Mouse (Mus musculus) MEL (cell line): ENCODE measurements around the gene Ccdc32. TPM values are rescaled to one million over a fixed set of nuclear protein-coding genes. Genes with fewer than 3 reads are reported as not detected.

Experiments used
- DNase-seq: peaks from one replicate; pipeline ENCODE4 v3.0.0; 2011; ENCODE audit warnings: low read depth, low spot score
- H3K27ac ChIP-seq: 2 replicates; pipeline ENCODE4 v1.5.1; 2012; ENCODE audit warnings: low read depth, mild to moderate bottlenecking, control low read depth, low read length, moderate library complexity; ENCODE audit not compliant: control insufficient read depth
- H3K27me3 ChIP-seq, 2 experiments: fragments of 150-350 bp in 1 of 2; sonication (generic) in 1 of 2; 2 replicates each; pipeline ENCODE4 v1.6.1; 2012; ENCODE audit warnings: low read length in 2 of 2, mild to moderate bottlenecking in 2 of 2, improper control_type of control experiment in 1 of 2, moderate library complexity in 1 of 2; ENCODE audit not compliant: insufficient read depth in 2 of 2, control insufficient read depth in 1 of 2
- H3K36me3 ChIP-seq, 2 experiments: 2 replicates each; pipeline ENCODE4 v1.6.1; 2012 to 2014; ENCODE audit warnings: low read length in 2 of 2, improper control_type of control experiment in 1 of 2, inconsistent platforms in 1 of 2, mild to moderate bottlenecking in 1 of 2; ENCODE audit not compliant: insufficient read depth in 2 of 2, control insufficient read depth in 1 of 2
- H3K4me1 ChIP-seq, 2 experiments: fragments of 150-350 bp in 1 of 2; sonication (generic) in 1 of 2; 2 replicates each; pipeline ENCODE4 v1.6.1; 2012; ENCODE audit warnings: low read length in 2 of 2, improper control_type of control experiment in 1 of 2, mild to moderate bottlenecking in 1 of 2; ENCODE audit not compliant: insufficient read depth in 2 of 2, control insufficient read depth in 1 of 2
- H3K4me3 ChIP-seq, 2 experiments: fragments of 150-350 bp in 1 of 2; sonication (generic) in 1 of 2; 2 replicates each; pipeline ENCODE4 v1.5.1; 2012; ENCODE audit warnings: low read depth in 2 of 2, low read length in 2 of 2, mild to moderate bottlenecking in 2 of 2, moderate library complexity in 2 of 2, control low read depth in 1 of 2, improper control_type of control experiment in 1 of 2; ENCODE audit not compliant: control insufficient read depth in 1 of 2, insufficient read depth in 1 of 2
- H3K79me2 ChIP-seq: 2 replicates; pipeline ENCODE4 v1.6.1; 2012; ENCODE audit warnings: mild to moderate bottlenecking, low read length, moderate library complexity; ENCODE audit not compliant: control insufficient read depth, poor library complexity, insufficient read depth
- H3K9ac ChIP-seq: 2 replicates; pipeline ENCODE4 v1.6.1; 2012; ENCODE audit warnings: low read depth, mild to moderate bottlenecking, control low read depth, low read length, moderate library complexity; ENCODE audit not compliant: control insufficient read depth, poor library complexity, severe bottlenecking
- H3K9me3 ChIP-seq: fragments of 150-350 bp; sonication (generic); replicated peaks from 2 replicates; pipeline ENCODE4 v1.6.1; 2012; ENCODE audit warnings: mild to moderate bottlenecking, low read length, improper control_type of control experiment, moderate library complexity; ENCODE audit not compliant: insufficient read depth
- BHLHE40 ChIP-seq: IDR thresholded peaks from 2 replicates; pipeline ENCODE4 v1.6.1; 2012; ENCODE audit warnings: low read depth, mild to moderate bottlenecking, inconsistent platforms, low read length, improper control_type of control experiment, borderline replicate concordance
- CHD1 ChIP-seq: IDR thresholded peaks from 2 replicates; pipeline ENCODE4 v1.6.1; 2012; ENCODE audit warnings: low read depth, mild to moderate bottlenecking, inconsistent platforms, low read length, improper control_type of control experiment
- CHD2 ChIP-seq: IDR thresholded peaks from 2 replicates; pipeline ENCODE4 v1.6.1; 2011; ENCODE audit warnings: low read length, improper control_type of control experiment
- CTCF ChIP-seq, 3 experiments: IDR thresholded peaks in 2 of 3; conservative IDR thresholded peaks in 1 of 3; 2 replicates each; pipeline ENCODE4 v1.5.1; 2011 to 2012; ENCODE audit warnings: low read length in 3 of 3, low read depth in 2 of 3, mild to moderate bottlenecking in 2 of 3, improper control_type of control experiment in 1 of 3, inconsistent platforms in 1 of 3, mixed read lengths in 1 of 3, moderate library complexity in 1 of 3; ENCODE audit not compliant: control insufficient read depth in 1 of 3, insufficient read depth in 1 of 3, poor library complexity in 1 of 3, severe bottlenecking in 1 of 3
- E2F4 ChIP-seq: IDR thresholded peaks from 2 replicates; pipeline ENCODE4 v1.6.1; 2011; ENCODE audit warnings: low read depth, low read length, improper control_type of control experiment, borderline replicate concordance
- ETS1 ChIP-seq: IDR thresholded peaks from 2 replicates; pipeline ENCODE4 v1.6.1; 2012; ENCODE audit warnings: low read depth, mild to moderate bottlenecking, inconsistent platforms, low read length, improper control_type of control experiment, moderate library complexity
- GABPA ChIP-seq: IDR thresholded peaks from 2 replicates; pipeline ENCODE4 v1.6.1; 2012; ENCODE audit warnings: low read depth, mild to moderate bottlenecking, inconsistent platforms, low read length, improper control_type of control experiment, moderate library complexity
- MAFK ChIP-seq: IDR thresholded peaks from 2 replicates; pipeline ENCODE4 v1.6.1; 2011; ENCODE audit warnings: low read depth, mild to moderate bottlenecking, low read length, improper control_type of control experiment, borderline replicate concordance
- MEF2A ChIP-seq: IDR thresholded peaks from 2 replicates; pipeline ENCODE4 v1.6.1; 2014; ENCODE audit warnings: low read depth, mild to moderate bottlenecking, inconsistent platforms, low read length, improper control_type of control experiment; ENCODE audit not compliant: poor library complexity, insufficient replicate concordance, severe bottlenecking; ENCODE audit errors: extremely low read depth
- MXI1 ChIP-seq: IDR thresholded peaks from 2 replicates; pipeline ENCODE4 v1.6.1; 2011; ENCODE audit warnings: mild to moderate bottlenecking, low read depth, low read length, improper control_type of control experiment
- MYB ChIP-seq: IDR thresholded peaks from 2 replicates; pipeline ENCODE4 v1.6.1; 2011; ENCODE audit warnings: mild to moderate bottlenecking, low read depth, low read length, improper control_type of control experiment
- MYC ChIP-seq: IDR thresholded peaks from 2 replicates; pipeline ENCODE4 v1.6.1; 2011; ENCODE audit warnings: low read depth, mild to moderate bottlenecking, low read length, improper control_type of control experiment, moderate library complexity
- NRF1 ChIP-seq: IDR thresholded peaks from 2 replicates; pipeline ENCODE4 v1.6.1; 2014; ENCODE audit warnings: low read depth, mild to moderate bottlenecking, inconsistent platforms, low read length, improper control_type of control experiment, moderate library complexity; ENCODE audit not compliant: poor library complexity, insufficient read depth, severe bottlenecking
- POLR2AphosphoS5 ChIP-seq: IDR thresholded peaks from 2 replicates; pipeline ENCODE4 v1.6.1; 2012; ENCODE audit warnings: low read depth, borderline replicate concordance, mild to moderate bottlenecking, inconsistent platforms, low read length, moderate library complexity, mixed read lengths
- TBP ChIP-seq: IDR thresholded peaks from 2 replicates; pipeline ENCODE4 v1.8.0; 2011; ENCODE audit warnings: low read depth, low read length, improper control_type of control experiment
- TCF12 ChIP-seq: IDR thresholded peaks from 2 replicates; pipeline ENCODE4 v1.6.1; 2014; ENCODE audit warnings: low read depth, mild to moderate bottlenecking, inconsistent platforms, low read length, improper control_type of control experiment, moderate library complexity
- USF2 ChIP-seq, 2 experiments: IDR thresholded peaks; 2 replicates each; pipeline ENCODE4 v1.6.1; 2011 to 2012; ENCODE audit warnings: improper control_type of control experiment in 2 of 2, low read length in 2 of 2, borderline replicate concordance in 1 of 2, inconsistent platforms in 1 of 2, low read depth in 1 of 2, mild to moderate bottlenecking in 1 of 2; ENCODE audit not compliant: insufficient read depth in 1 of 2
- ZC3H11A ChIP-seq: IDR thresholded peaks from 2 replicates; pipeline ENCODE4 v1.6.1; 2012; ENCODE audit warnings: low read depth, mild to moderate bottlenecking, inconsistent platforms, low read length, improper control_type of control experiment
- ZKSCAN1 ChIP-seq: IDR thresholded peaks from 2 replicates; pipeline ENCODE4 v1.6.1; 2012; ENCODE audit warnings: low read depth, mild to moderate bottlenecking, inconsistent platforms, low read length, improper control_type of control experiment, moderate library complexity
- ZNF384 ChIP-seq: IDR thresholded peaks from 2 replicates; pipeline ENCODE4 v1.6.1; 2012; ENCODE audit warnings: low read depth, mild to moderate bottlenecking, inconsistent platforms, low read length, improper control_type of control experiment
- polyA plus RNA-seq, 2 experiments: library from polyadenylated mRNA; stranded (reverse) in 1 of 2; unstranded in 1 of 2; fragments of >175 nt in 1 of 2; fragments of >200 nt in 1 of 2; gene quantifications; 2 replicates each; pipeline versions ENCODE4 v1.2.1 to v1.2.4; 2012; ENCODE audit warnings: low replicate concordance in 2 of 2, low read depth in 1 of 2; ENCODE audit not compliant: insufficient read length in 2 of 2, insufficient read depth in 1 of 2, missing spikeins in 1 of 2
- total RNA-seq: library from RNA; depleted of rRNA; stranded (reverse); fragments of 300-350 nt; gene quantifications from 2 replicates; pipeline ENCODE4 v1.2.3, GENCODE M21; 2012

Gene Ccdc32
- total and polyA plus RNA-seq, 3 experiments = 15.0 to 18.7 TPM; not detected in 1

- H3K4me1 ChIP-seq = peaks cover 7 to 23% of the 10 kb centered on the region in 2 experiments
Measured at GRCm38 (mm10) chr2:119026951-119027350, 2.2 kb downstream of the Ccdc32 start.

GRCm38 (mm10) chr2:119025239-119025616 is 4.0 kb downstream of the Ccdc32 start:
- Histone ChIP-seq H3K9me3 (no peaks in the 10 kb centered on the region), H3K27ac (peak overlapping the region; percentile 95), H3K27me3 (no peaks in the 10 kb centered on the region), H3K4me3 (peak overlapping the region in 1 of 2 experiments; percentile 10; a peak in 1 of 4 replicates), H3K9ac (peak overlapping the region; percentile 39), H3K79me2 (peaks cover 7% of the 10 kb centered on the region), H3K4me1 (peaks cover 7 to 23% of the 10 kb centered on the region in 2 experiments), H3K36me3 (peaks cover 0 to 36% of the 10 kb centered on the region in 2 experiments)
- no peak for TF ChIP-seq CTCF (IDR thresholded peaks at IDR 0.05 in 2 of 3, conservative IDR thresholded peaks at IDR 0.05 in 1 of 3; ENCODE audit: control insufficient read depth in 1 of 3, insufficient read depth in 1 of 3, low read depth in 2 of 3, low read length in 3 of 3, poor library complexity in 1 of 3, severe bottlenecking in 1 of 3)
- peak; percentile 79 for TF ChIP-seq TBP
- TF ChIP-seq MYB = no peak
- no peak for TF ChIP-seq ZKSCAN1
- no peak for TF ChIP-seq MXI1
- no peak for TF ChIP-seq MEF2A
- TF ChIP-seq CHD2 = no peak
- DNase-seq = peak; percentile 52

More at GRCm38 (mm10) chr2:119026951-119027350, 2.2 kb downstream of the Ccdc32 start:
- no peak overlapping the region for H3K4me3 ChIP-seq
- H3K36me3 ChIP-seq = peaks cover 0 to 36% of the 10 kb centered on the region in 2 experiments
- H3K27me3 ChIP-seq = no peaks in the 10 kb centered on the region
- peaks cover 7% of the 10 kb centered on the region for H3K79me2 ChIP-seq
- no peak overlapping the region for H3K27ac ChIP-seq
- TF ChIP-seq MYC (no peak), USF2 (IDR thresholded peaks at IDR 0.05; ENCODE audit: borderline replicate concordance in 1 of 2, insufficient read depth in 1 of 2, low read depth in 1 of 2, low read length in 2 of 2) (no peak), ETS1 (no peak), GABPA (no peak), BHLHE40 (no peak), MXI1 (no peak), ZC3H11A (no peak), E2F4 (no peak), MAFK (no peak), NRF1 (no peak), POLR2AphosphoS5 (no peak), ZKSCAN1 (no peak), CHD1 (no peak), MEF2A (no peak), TCF12 (no peak), ZNF384 (no peak), CTCF (IDR thresholded peaks at IDR 0.05 in 2 of 3, conservative IDR thresholded peaks at IDR 0.05 in 1 of 3; ENCODE audit: control insufficient read depth in 1 of 3, insufficient read depth in 1 of 3, low read depth in 2 of 3, low read length in 3 of 3, poor library complexity in 1 of 3, severe bottlenecking in 1 of 3) (no peak)
- H3K9me3 ChIP-seq = no peaks in the 10 kb centered on the region
- no peak for DNase-seq
- H3K9ac ChIP-seq = no peak overlapping the region
